9 mouse cellular contexts compared by ENCODE assay signal in genomic region chr5:113079783-113080182, GRCm38 (mm10). TPM values are rescaled to one million over a fixed set of nuclear protein-coding genes. Genes with fewer than 3 reads are reported as not detected.
A peak's percentile ranks its signal among the peaks of the same experiment; 100 is the strongest.
DNase-seq lines count a peak whose midpoint lies in the region; ATAC-seq and TF ChIP-seq lines count a peak whose summit lies in the region.
"Had no signal": no experiment of that assay in that cellular context is flagged by ENCODE, and none has a peak within 500 bp of the region (broad histone marks: within the 10 kb centered on the region; RNA-seq: fewer than 3 reads in every experiment).

No protein-coding gene starts in this region.

- 29% methylated on average over 21 of the region's 21 CpGs for WGBS in kidney, postnatal 0 days

- peak; percentile 64 for TF ChIP-seq CTCF in kidney, postnatal 0 days (IDR thresholded peaks at IDR 0.05; ENCODE audit: low read depth)

- ATAC-seq in kidney, postnatal 0 days (replicated peaks; ENCODE audit: low FRiP score, low read depth), result no peak
- peak; percentile 73 for ATAC-seq in megakaryocyte progenitor cell, adult 5-6 weeks (replicated peaks; ENCODE audit: poor library complexity)

- H3K4me1 ChIP-seq in kidney, postnatal 0 days (replicated peaks; ENCODE audit: insufficient read depth, low read length), result no peaks in the 10 kb centered on the region

- no peaks in the 10 kb centered on the region for H3K27me3 ChIP-seq in kidney, postnatal 0 days (ENCODE audit: insufficient read depth, low read length)
- H3K27me3 ChIP-seq: liver, embryonic 13.5 days had no signal

- H3K9ac ChIP-seq in kidney, postnatal 0 days (ENCODE audit: low read depth, low read length), result no peak overlapping the region
- H3K9ac ChIP-seq: liver, embryonic 13.5 days had no signal

- H3K9me3 ChIP-seq in kidney, postnatal 0 days (replicated peaks; ENCODE audit: low read length), result 0 out of 2 replicates have a peak, but pooled peaks cover 3% of the 10 kb centered on the region
- H3K9me3 ChIP-seq: liver, embryonic 13.5 days had no signal

- H3K27ac ChIP-seq in kidney, postnatal 0 days, result no peak overlapping the region
- H3K27ac ChIP-seq: liver, embryonic 13.5 days had no signal

- intact Hi-C loops in gastrocnemius, postnatal 36 days (cut with DNase I), result loop anchor here (2.0 to 10.0 kb wide), 4 partner anchors 645 to 907 kb away; partner anchors contain the start of genes Cryba4, Crybb1 and Gm6583

- H3K36me3 ChIP-seq in kidney, postnatal 0 days (ENCODE audit: insufficient read depth, low read length), result no peaks in the 10 kb centered on the region
- H3K36me3 ChIP-seq: liver, embryonic 13.5 days had no signal

- peak; percentile 51 for DNase-seq in kidney, postnatal 0 days (ENCODE audit: low spot score)
- no peak for DNase-seq in kidney, adult 11 months
- DNase-seq in R1 (ENCODE audit: low read depth, low spot score), result peak; percentile 64
- peak; percentile 66 for DNase-seq in embryo, embryonic 11 days
- DNase-seq in heart, postnatal 4 days, result peak; percentile 68
- peak; percentile 69 for DNase-seq in thymus, postnatal 4 days
- DNase-seq in gastrocnemius, postnatal 36 days, result no peak
- DNase-seq: liver, embryonic 13.5 days had no signal

- H3K4me2 ChIP-seq in kidney, postnatal 0 days (ENCODE audit: low read length), result no peak overlapping the region
- H3K4me2 ChIP-seq: liver, embryonic 13.5 days had no signal

- no peak overlapping the region for H3K4me3 ChIP-seq in kidney, postnatal 0 days (replicated peaks; ENCODE audit: low read depth, low read length)
- H3K4me3 ChIP-seq: liver, embryonic 13.5 days had no signal

RNA-seq across cellular contexts. Expression of gene Crybb3, which starts 1.6 kb away (rescaled TPM):
- polyA plus RNA-seq in kidney, postnatal 0 days (2015; fragmentation: Nextera tagmentation; extraction: Ambion mirVana), result 0.71 and 1.1 TPM in 2 replicates
- 1 to 10 TPM; 1.4 to 1.7 TPM for total RNA-seq in heart, postnatal 4 days (2021)
- total RNA-seq in megakaryocyte progenitor cell, adult 5-6 weeks (2015), result not detected in 2 replicates
- total RNA-seq in megakaryocyte progenitor cell, adult 5-6 weeks (2017), result not detected in 2 replicates
- total RNA-seq in gastrocnemius, postnatal 36 days (2021), result under 1 TPM; 0.54 to 0.66 TPM
- polyA plus RNA-seq: liver, embryonic 13.5 days had no signal

RNA-seq across cellular contexts. Expression of gene Crybb2, which starts 9.9 kb away (rescaled TPM):
- not detected in 2 replicates for polyA plus RNA-seq in kidney, postnatal 0 days (2015; fragmentation: Nextera tagmentation; extraction: Ambion mirVana)
- not detected for total RNA-seq in heart, postnatal 4 days (2021)
- not detected in 2 replicates for total RNA-seq in megakaryocyte progenitor cell, adult 5-6 weeks (2015)
- not detected in 2 replicates for total RNA-seq in megakaryocyte progenitor cell, adult 5-6 weeks (2017)
- total RNA-seq in gastrocnemius, postnatal 36 days (2021), result not detected
- polyA plus RNA-seq: liver, embryonic 13.5 days had no signal

Comparison
In these comparisons a context has a peak if more than half of its experiments do, and no peak if none do; other contexts are left out.
1. DNase-seq: peak in kidney, postnatal 0 days (single experiment), R1 (single experiment), embryo, embryonic 11 days (single experiment), heart, postnatal 4 days (single experiment) and thymus, postnatal 4 days (single experiment); none in kidney, adult 11 months (single experiment) and gastrocnemius, postnatal 36 days (0 of 2).